Mouse (Mus musculus) midbrain, postnatal 0 days (tissue): Measurements from ENCODE around the gene Olfr45. TPM values are rescaled to one million over a fixed set of nuclear protein-coding genes. Genes with fewer than 3 reads are reported as not detected.

Experiments
- ATAC-seq: fragments of 200-750 bp; cut with Nextera tagmentation; 2 replicates; pipeline ENCODE4 v1.8.0; 2017; ENCODE audit warnings: moderate number of reproducible peaks, mild to moderate bottlenecking, moderate TSS enrichment, moderate library complexity; ENCODE audit not compliant: low FRiP score
- DNase-seq: peaks from one replicate; pipeline ENCODE4 v3.0.0-alpha.2; 2015; ENCODE audit warnings: low spot score
- H3K27ac ChIP-seq: fragments of 300-500 bp; sonication (generic); 2 replicates; pipeline ENCODE4 v1.5.1; 2014; ENCODE audit warnings: low read depth, mild to moderate bottlenecking, low read length, mixed read lengths
- H3K27me3 ChIP-seq: fragments of 300-500 bp; sonication (generic); 2 replicates; pipeline ENCODE4 v1.6.1; 2014; ENCODE audit warnings: low read length, control low read depth, mixed read lengths; ENCODE audit not compliant: insufficient read depth
- H3K36me3 ChIP-seq: fragments of 300-500 bp; sonication (generic); 2 replicates; pipeline ENCODE4 v1.6.1; 2014; ENCODE audit warnings: low read length, control low read depth, mixed read lengths; ENCODE audit not compliant: insufficient read depth
- H3K4me1 ChIP-seq: fragments of 300-500 bp; sonication (generic); 2 replicates; pipeline ENCODE4 v1.6.1; 2014; ENCODE audit warnings: mild to moderate bottlenecking, control low read depth, antibody characterized with exemption, low read length, mixed read lengths; ENCODE audit not compliant: insufficient read depth
- H3K4me2 ChIP-seq: fragments of 300-500 bp; sonication (generic); 2 replicates; pipeline ENCODE4 v1.6.1; 2014; ENCODE audit warnings: low read depth, mild to moderate bottlenecking, low read length, mixed read lengths; ENCODE audit not compliant: poor library complexity, severe bottlenecking
- H3K4me3 ChIP-seq: fragments of 300-500 bp; sonication (generic); 2 replicates; pipeline ENCODE4 v1.5.1; 2014; ENCODE audit warnings: low read depth, mild to moderate bottlenecking, low read length, moderate library complexity
- H3K9ac ChIP-seq: fragments of 300-500 bp; sonication (generic); replicated peaks from 2 replicates; pipeline ENCODE4 v1.6.1; 2014; ENCODE audit warnings: mild to moderate bottlenecking, low read length, moderate library complexity, mixed read lengths; ENCODE audit not compliant: poor library complexity, severe bottlenecking
- H3K9me3 ChIP-seq: fragments of 300-500 bp; sonication (generic); 2 replicates; pipeline ENCODE4 v1.6.1; 2016; ENCODE audit warnings: low read length, control low read depth
- CTCF ChIP-seq: IDR thresholded peaks from 2 replicates; pipeline ENCODE4 v1.5.1; 2016; ENCODE audit warnings: antibody characterized with exemption, mild to moderate bottlenecking
- WGBS: fragments of 180-500 bp; shearing (Covaris S2); extraction: QIAGEN DNeasy Blood & Tissue Kit; methylation state at CpG from one replicate; pipeline ENCODE4 v1.1.7; 2014; 5-methylcytosine and 5-hydroxymethylcytosine counted together
- polyA plus RNA-seq: library from polyadenylated mRNA; unstranded; fragments of >200 nt; fragmentation: Nextera tagmentation; extraction: Ambion mirVana; gene quantifications from 2 replicates; pipeline ENCODE4 v1.2.1, GENCODE M21; 2015
- total RNA-seq: library from RNA; depleted of rRNA; stranded (reverse); fragments of >200 nt; gene quantifications from 2 replicates; pipeline ENCODE4 v1.2.3, GENCODE M21; 2014; rRNA removed

Olfr45 gene
- total and polyA plus RNA-seq, 2 experiments from 2014 or later, result not detected

GRCm38 (mm10) chr7:140733162-140733561 is 51.4 kb downstream of the Olfr45 start:
- ATAC-seq, result no peak
- Histone ChIP-seq H3K4me2 (no peak overlapping the region), H3K36me3 (no peaks in the 10 kb centered on the region), H3K27me3 (no peaks in the 10 kb centered on the region), H3K4me1 (no peaks in the 10 kb centered on the region), H3K9me3 (no peaks in the 10 kb centered on the region), H3K9ac (no peak overlapping the region), H3K4me3 (no peak overlapping the region), H3K27ac (no peak overlapping the region)
- no peak; the same call in 1 of the 2 replicates for TF ChIP-seq CTCF
- WGBS, result 71% methylated on average over 2 of the region's 2 CpGs
- no peak for DNase-seq

Other genes starting within 250 kb of the Olfr45 start
- gene Olfr533, start 218.6 kb upstream of the Olfr45 start, total RNA-seq, result not detected in 2 replicates
- gene Olfr533, start 218.6 kb upstream of the Olfr45 start, polyA plus RNA-seq, result not detected in 2 replicates
- not detected in 2 replicates for gene Olfr535, start 197.7 kb upstream of the Olfr45 start, total RNA-seq
- gene Olfr535, start 197.7 kb upstream of the Olfr45 start, polyA plus RNA-seq, result not detected in 2 replicates
- gene Olfr536, start 174.6 kb upstream of the Olfr45 start, total RNA-seq, result 0.05 TPM in 1 of 2 replicates, not detected in the other
- gene Olfr536, start 174.6 kb upstream of the Olfr45 start, polyA plus RNA-seq, result not detected in 2 replicates
- gene Olfr538, start 114.1 kb upstream of the Olfr45 start, total RNA-seq, result not detected in 2 replicates
- not detected in 2 replicates for gene Olfr538, start 114.1 kb upstream of the Olfr45 start, polyA plus RNA-seq
- gene Olfr46, start 80.7 kb upstream of the Olfr45 start, total RNA-seq, result not detected in 2 replicates
- not detected in 2 replicates for gene Olfr46, start 80.7 kb upstream of the Olfr45 start, polyA plus RNA-seq
- gene Olfr61, start 53.0 kb upstream of the Olfr45 start, total RNA-seq, result not detected in 2 replicates
- not detected in 2 replicates for gene Olfr61, start 53.0 kb upstream of the Olfr45 start, polyA plus RNA-seq
- not detected in 2 replicates for gene Olfr53, start 35.5 kb upstream of the Olfr45 start, total RNA-seq
- not detected in 2 replicates for gene Olfr53, start 35.5 kb upstream of the Olfr45 start, polyA plus RNA-seq
- gene Olfr539, start 22.0 kb upstream of the Olfr45 start, total RNA-seq, result 0.05 TPM in 1 of 2 replicates, not detected in the other
- gene Olfr539, start 22.0 kb upstream of the Olfr45 start, polyA plus RNA-seq, result 0.04 TPM in 1 of 2 replicates, not detected in the other
- gene Olfr541, start 15.3 kb downstream of the Olfr45 start, total RNA-seq, result not detected in 2 replicates
- gene Olfr541, start 15.3 kb downstream of the Olfr45 start, polyA plus RNA-seq, result not detected in 2 replicates
- not detected in 2 replicates for gene Cyp2e1, start 81.8 kb downstream of the Olfr45 start, total RNA-seq
- gene Cyp2e1, start 81.8 kb downstream of the Olfr45 start, polyA plus RNA-seq, result not detected in 2 replicates
- gene Syce1, start 105.9 kb downstream of the Olfr45 start, total RNA-seq, result 0.55 TPM in 1 of 2 replicates, not detected in the other
- 0.14 and 0.26 TPM in 2 replicates for gene Syce1, start 105.9 kb downstream of the Olfr45 start, polyA plus RNA-seq
- gene Zfp941, start 140.2 kb downstream of the Olfr45 start, total RNA-seq, result 30.0 and 37.6 TPM in 2 replicates
- 26.1 and 30.9 TPM in 2 replicates for gene Zfp941, start 140.2 kb downstream of the Olfr45 start, polyA plus RNA-seq
- gene Urah, start 153.1 kb downstream of the Olfr45 start, total RNA-seq, result 0.71 TPM in 1 of 2 replicates, not detected in the other
- 0.23 and 0.26 TPM in 2 replicates for gene Urah, start 153.1 kb downstream of the Olfr45 start, polyA plus RNA-seq
- gene Scgb1c1, start 163.6 kb downstream of the Olfr45 start, total RNA-seq, result not detected in 2 replicates
- gene Scgb1c1, start 163.6 kb downstream of the Olfr45 start, polyA plus RNA-seq, result not detected in 2 replicates
- gene Odf3, start 165.9 kb downstream of the Olfr45 start, total RNA-seq, result not detected in 2 replicates
- 0.17 and 0.22 TPM in 2 replicates for gene Odf3, start 165.9 kb downstream of the Olfr45 start, polyA plus RNA-seq
- gene Gm45785, start 174.4 kb downstream of the Olfr45 start, total RNA-seq, result 0.27 and 2.5 TPM in 2 replicates
- 0.20 TPM in 1 of 2 replicates, not detected in the other for gene Gm45785, start 174.4 kb downstream of the Olfr45 start, polyA plus RNA-seq
- 81.2 and 127 TPM in 2 replicates for gene Ric8a, start 175.0 kb downstream of the Olfr45 start, total RNA-seq
- gene Ric8a, start 175.0 kb downstream of the Olfr45 start, polyA plus RNA-seq, result 91.8 and 98.1 TPM in 2 replicates
- gene Bet1l, start 175.6 kb downstream of the Olfr45 start, total RNA-seq, result 19.1 and 26.0 TPM in 2 replicates
- 49.9 and 53.9 TPM in 2 replicates for gene Bet1l, start 175.6 kb downstream of the Olfr45 start, polyA plus RNA-seq
- 107 and 136 TPM in 2 replicates for gene Psmd13, start 200.0 kb downstream of the Olfr45 start, total RNA-seq
- 245 and 265 TPM in 2 replicates for gene Psmd13, start 200.0 kb downstream of the Olfr45 start, polyA plus RNA-seq
- gene Sirt3, start 200.4 kb downstream of the Olfr45 start, total RNA-seq, result 55.5 and 66.3 TPM in 2 replicates
- 60.9 and 72.3 TPM in 2 replicates for gene Sirt3, start 200.4 kb downstream of the Olfr45 start, polyA plus RNA-seq
- gene Cox8b, start 218.5 kb downstream of the Olfr45 start, total RNA-seq, result not detected in 2 replicates
- gene Cox8b, start 218.5 kb downstream of the Olfr45 start, polyA plus RNA-seq, result not detected in 2 replicates
- 0.24 and 0.82 TPM in 2 replicates for gene Nlrp6, start 239.0 kb downstream of the Olfr45 start, total RNA-seq
- 0.90 and 0.99 TPM in 2 replicates for gene Nlrp6, start 239.0 kb downstream of the Olfr45 start, polyA plus RNA-seq